Mouse (Mus musculus) large intestine, adult 2 months (tissue): ENCODE data around the gene Olfr638. TPM values are rescaled to one million over a fixed set of nuclear protein-coding genes. Genes with fewer than 3 reads are reported as not detected.
"Not testable (repeated sequence)": the region's sequence is repeated elsewhere in the genome, so short reads cannot be mapped to it uniquely, and the experiment has no call there.

Experiments used
- DNase-seq: peaks from one replicate; pipeline ENCODE4 v3.0.0-alpha.2; 2012; ENCODE audit warnings: low read depth, low spot score
- WGBS: fragments of 180-500 bp; shearing (Covaris S2); methylation state at CpG from one replicate; pipeline ENCODE4 v1.1.7; 2018; 5-methylcytosine and 5-hydroxymethylcytosine counted together
- polyA plus RNA-seq: library from polyadenylated mRNA; depleted of rRNA; stranded (reverse); fragments of >200 nt; gene quantifications from 2 replicates; pipeline ENCODE4 v1.2.3, GENCODE M21; 2012; rRNA removed

Olfr638 gene
- not detected in 2 replicates for polyA plus RNA-seq

GRCm38 (mm10) chr7:103998446-103998845 is at the start of gene Olfr638:
Gene Olfr638, plus strand, starts transcription at chr7:103998746.
- no peak for DNase-seq

- WGBS = 93% methylated on average over 22 of the region's 22 CpGs
- not testable (repeated sequence) for DNase-seq
These were observed 31.7 kb upstream of the Olfr638 start for GRCm38 (mm10) chr7:103966873-103967272.

GRCm38 (mm10) chr7:103970852-103971251 is 27.7 kb upstream of the Olfr638 start, which contains the start of gene Olfr635:
Gene Olfr635, plus strand, starts transcription at chr7:103971152.
- 68% methylated on average over 1 of the region's 1 CpGs for WGBS
- DNase-seq = no peak

- WGBS = 39% methylated on average over 1 of the region's 1 CpGs
- DNase-seq = no peak
These were observed 26.8 kb upstream of the Olfr638 start for GRCm38 (mm10) chr7:103971782-103972181.

GRCm38 (mm10) chr7:103999124-103999523 is 578 bp downstream of the Olfr638 start:
- DNase-seq = no peak

GRCm38 (mm10) chr7:104017203-104017602 is 18.7 kb downstream of the Olfr638 start, which contains the start of gene Olfr639:
Gene Olfr639, minus strand, starts transcription at chr7:104017303.
- no peak for DNase-seq

GRCm38 (mm10) chr7:104018953-104019352 is 20.4 kb downstream of the Olfr638 start:
- WGBS = 80% methylated on average over 1 of the region's 1 CpGs
- no peak for DNase-seq

GRCm38 (mm10) chr7:104021651-104022050 is 23.1 kb downstream of the Olfr638 start:
- WGBS = 87% methylated on average over 6 of the region's 6 CpGs
- no peak for DNase-seq

- WGBS = 72% methylated on average over 6 of the region's 6 CpGs
These were observed 26.9 kb downstream of the Olfr638 start, which contains the start of gene Olfr640 for GRCm38 (mm10) chr7:104025473-104025872. Gene Olfr640, minus strand, starts transcription at chr7:104025573.

GRCm38 (mm10) chr7:104026978-104027377 is 28.4 kb downstream of the Olfr638 start:
- DNase-seq = no peak
- 77% methylated on average over 3 of the region's 3 CpGs for WGBS

More at GRCm38 (mm10) chr7:104025473-104025872, 26.9 kb downstream of the Olfr638 start, which contains the start of gene Olfr640:
- no peak for DNase-seq

- DNase-seq = no peak
- WGBS = 46% methylated on average over 1 of the region's 1 CpGs
These were observed 36.6 kb downstream of the Olfr638 start, which contains the start of gene Olfr641 for GRCm38 (mm10) chr7:104035145-104035544. Gene Olfr641, plus strand, starts transcription at chr7:104035445.

GRCm38 (mm10) chr7:104050745-104051144 is 52.2 kb downstream of the Olfr638 start:
- WGBS = 87% methylated on average over 4 of the region's 4 CpGs
- DNase-seq = no peak

- 51% methylated on average over 1 of the region's 1 CpGs for WGBS
These were observed 54.0 kb downstream of the Olfr638 start, which contains the start of gene Olfr642 for GRCm38 (mm10) chr7:104052566-104052965. Gene Olfr642, minus strand, starts transcription at chr7:104052666.

More at GRCm38 (mm10) chr7:104052566-104052965, 54.0 kb downstream of the Olfr638 start, which contains the start of gene Olfr642:
- no peak for DNase-seq

Other genes starting within 250 kb of the Olfr638 start
- not detected in 2 replicates for gene Olfr630, start 241.4 kb upstream of the Olfr638 start, polyA plus RNA-seq
- gene Olfr69, start 227.2 kb upstream of the Olfr638 start, polyA plus RNA-seq = not detected in 2 replicates
- not detected in 2 replicates for gene Olfr68, start 219.0 kb upstream of the Olfr638 start, polyA plus RNA-seq
- not detected in 2 replicates for gene Olfr67, start 206.9 kb upstream of the Olfr638 start, polyA plus RNA-seq
- 7.5 and 9.3 TPM in 2 replicates for gene Hbb-bt, start 184.8 kb upstream of the Olfr638 start, polyA plus RNA-seq
- 97.3 and 114 TPM in 2 replicates for gene Hbb-bs, start 170.7 kb upstream of the Olfr638 start, polyA plus RNA-seq
- not detected in 2 replicates for gene Hbb-bh2, start 158.2 kb upstream of the Olfr638 start, polyA plus RNA-seq
- gene Hbb-bh1, start 155.6 kb upstream of the Olfr638 start, polyA plus RNA-seq = not detected in 2 replicates
- gene Hbb-y, start 145.5 kb upstream of the Olfr638 start, polyA plus RNA-seq = not detected in 2 replicates
- not detected in 2 replicates for gene Olfr66, start 112.5 kb upstream of the Olfr638 start, polyA plus RNA-seq
- not detected in 2 replicates for gene Olfr64, start 104.3 kb upstream of the Olfr638 start, polyA plus RNA-seq
- gene Olfr65, start 95.3 kb upstream of the Olfr638 start, polyA plus RNA-seq = not detected in 2 replicates
- not detected in 2 replicates for gene Olfr631, start 69.9 kb upstream of the Olfr638 start, polyA plus RNA-seq
- gene Olfr632, start 64.4 kb upstream of the Olfr638 start, polyA plus RNA-seq = not detected in 2 replicates
- not detected in 2 replicates for gene Olfr633, start 54.3 kb upstream of the Olfr638 start, polyA plus RNA-seq
- not detected in 2 replicates for gene Olfr635, start 27.6 kb upstream of the Olfr638 start, polyA plus RNA-seq
- not detected in 2 replicates for gene Olfr639, start 18.6 kb downstream of the Olfr638 start, polyA plus RNA-seq
- gene Olfr640, start 26.8 kb downstream of the Olfr638 start, polyA plus RNA-seq = not detected in 2 replicates
- gene Olfr641, start 36.7 kb downstream of the Olfr638 start, polyA plus RNA-seq = not detected in 2 replicates
- not detected in 2 replicates for gene Olfr642, start 53.9 kb downstream of the Olfr638 start, polyA plus RNA-seq
- gene 4930516K23Rik, start 62.7 kb downstream of the Olfr638 start, polyA plus RNA-seq = not detected in 2 replicates
- not detected in 2 replicates for gene Olfr644, start 73.1 kb downstream of the Olfr638 start, polyA plus RNA-seq
- not detected in 2 replicates for gene Olfr645, start 86.7 kb downstream of the Olfr638 start, polyA plus RNA-seq
- not detected in 2 replicates for gene Olfr646, start 106.1 kb downstream of the Olfr638 start, polyA plus RNA-seq
- not detected in 2 replicates for gene Ubqln5, start 131.1 kb downstream of the Olfr638 start, polyA plus RNA-seq
- not detected in 2 replicates for gene Olfr643, start 138.7 kb downstream of the Olfr638 start, polyA plus RNA-seq
- gene Ubqln3, start 144.5 kb downstream of the Olfr638 start, polyA plus RNA-seq = not detected in 2 replicates
- not detected in 2 replicates for gene Ubqlnl, start 151.8 kb downstream of the Olfr638 start, polyA plus RNA-seq
- not detected in 2 replicates for gene Olfm5, start 166.1 kb downstream of the Olfr638 start, polyA plus RNA-seq
- 0.02 TPM in 1 of 2 replicates, not detected in the other for gene Olfr648, start 184.6 kb downstream of the Olfr638 start, polyA plus RNA-seq
- not detected in 2 replicates for gene Olfr649, start 197.2 kb downstream of the Olfr638 start, polyA plus RNA-seq
- gene Trim6, start 220.0 kb downstream of the Olfr638 start, polyA plus RNA-seq = 0.79 and 1.1 TPM in 2 replicates
- 3.8 and 5.5 TPM in 2 replicates for gene Trim34a, start 245.7 kb downstream of the Olfr638 start, polyA plus RNA-seq